Mouse (Mus musculus): ENCODE data around the gene Matn4. TPM values are rescaled to one million over a fixed set of nuclear protein-coding genes. Genes with fewer than 3 reads are reported as not detected.

Matn4 gene
- polyA plus RNA-seq (2015; fragmentation: Nextera tagmentation; extraction: Ambion mirVana), result 6.4 and 8.9 TPM in 2 replicates

DNA sequence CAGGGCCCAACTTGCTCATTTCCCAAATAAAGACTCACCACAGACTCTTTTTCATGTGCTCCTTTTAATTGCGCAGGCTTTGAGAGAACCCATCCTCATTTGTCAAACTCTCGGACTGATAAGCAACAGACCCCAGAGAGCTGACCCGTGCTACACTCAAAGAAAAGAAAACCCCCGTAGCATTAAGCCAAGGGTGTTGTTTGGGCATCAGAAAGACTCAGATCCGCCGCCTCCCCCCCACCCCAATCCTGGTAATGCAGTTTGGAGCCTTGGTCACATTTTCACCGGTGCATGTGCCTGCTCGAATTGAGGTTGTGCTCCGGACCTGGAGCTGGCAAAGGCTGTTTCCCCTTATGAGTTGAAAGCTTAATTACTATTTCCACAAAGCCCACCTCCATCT, at the start of gene Matn4:
TSS of gene Matn4 (minus strand) at position 101 of the 400 bp plus-strand sequence.
- Histone ChIP-seq H3K27me3 (ENCODE audit: control insufficient read depth, insufficient read depth, low read length) (peaks cover 69% of the 10 kb centered on the region), H3K27ac (ENCODE audit: low read length) (no peak within 1 kb of the TSS)

DNA sequence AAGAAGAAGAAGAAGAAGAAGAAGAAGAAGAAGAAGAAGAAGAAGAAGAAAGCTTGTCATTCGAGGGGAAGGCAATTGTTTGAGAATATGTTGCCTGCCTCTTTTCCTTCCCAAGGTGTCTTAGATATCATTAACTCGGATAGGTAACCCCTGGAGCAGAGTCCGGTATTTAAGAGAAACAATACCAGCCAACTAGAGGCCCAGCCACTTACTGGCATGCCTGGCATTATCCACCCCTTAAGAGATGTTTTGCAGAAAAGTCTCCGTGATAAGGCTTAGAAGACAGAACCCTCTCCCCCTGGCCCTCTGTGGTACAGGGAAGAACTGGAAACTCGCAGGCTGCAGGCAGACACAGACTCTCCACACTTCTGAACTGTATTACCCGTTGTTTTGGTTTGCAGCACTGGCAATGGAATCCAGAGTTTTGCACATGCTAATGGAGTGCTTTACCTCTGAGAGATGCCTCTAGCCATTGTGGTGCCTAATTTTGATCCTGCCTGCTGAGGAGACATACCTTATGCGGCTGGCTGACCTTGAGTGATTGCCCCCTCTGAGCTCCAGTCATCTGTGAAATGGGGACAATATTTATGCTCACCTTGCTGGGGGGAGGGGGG, 49.0 kb upstream of the Matn4 start:
- Histone ChIP-seq H3K4me1 (ENCODE audit: control insufficient read depth, insufficient read depth, low read length) (peaks cover 33% of the 10 kb centered on the region), H3K9ac (ENCODE audit: low read length) (no peak overlapping the region), H3K36me3 (ENCODE audit: control insufficient read depth, insufficient read depth, low read length) (no peaks in the 10 kb centered on the region), H3K27me3 (ENCODE audit: control insufficient read depth, insufficient read depth, low read length) (no peaks in the 10 kb centered on the region), H3K4me3 (replicated peaks; ENCODE audit: low read length) (no peak overlapping the region), H3K4me2 (ENCODE audit: low read depth, low read length) (no peak overlapping the region), H3K9me3 (replicated peaks; ENCODE audit: control insufficient read depth, low read length) (no peaks in the 10 kb centered on the region), H3K27ac (ENCODE audit: low read length) (peak overlapping the region; percentile 92; the same call in 1 of the 2 replicates)
- no peak for ATAC-seq (ENCODE audit: insufficient read depth, low FRiP score)
- WGBS, result 63% methylated on average over 7 of the region's 7 CpGs

More for the DNA sequence above, at the start of gene Matn4:
- Histone ChIP-seq H3K36me3 (ENCODE audit: control insufficient read depth, insufficient read depth, low read length) (no peaks in the 10 kb centered on the region), H3K4me1 (ENCODE audit: control insufficient read depth, insufficient read depth, low read length) (peaks cover 9% of the 10 kb centered on the region; the same call in 1 of the 2 replicates), H3K4me2 (ENCODE audit: low read depth, low read length) (peak within 1 kb of the TSS; percentile 73), H3K9ac (ENCODE audit: low read length) (peak within 1 kb of the TSS; percentile 49), H3K4me3 (replicated peaks; ENCODE audit: low read length) (peak within 1 kb of the TSS; percentile 43), H3K9me3 (replicated peaks; ENCODE audit: control insufficient read depth, low read length) (no peaks in the 10 kb centered on the region)
- no peak for ATAC-seq (ENCODE audit: insufficient read depth, low FRiP score)
- 10% methylated on average over 9 of the region's 9 CpGs for WGBS

DNA sequence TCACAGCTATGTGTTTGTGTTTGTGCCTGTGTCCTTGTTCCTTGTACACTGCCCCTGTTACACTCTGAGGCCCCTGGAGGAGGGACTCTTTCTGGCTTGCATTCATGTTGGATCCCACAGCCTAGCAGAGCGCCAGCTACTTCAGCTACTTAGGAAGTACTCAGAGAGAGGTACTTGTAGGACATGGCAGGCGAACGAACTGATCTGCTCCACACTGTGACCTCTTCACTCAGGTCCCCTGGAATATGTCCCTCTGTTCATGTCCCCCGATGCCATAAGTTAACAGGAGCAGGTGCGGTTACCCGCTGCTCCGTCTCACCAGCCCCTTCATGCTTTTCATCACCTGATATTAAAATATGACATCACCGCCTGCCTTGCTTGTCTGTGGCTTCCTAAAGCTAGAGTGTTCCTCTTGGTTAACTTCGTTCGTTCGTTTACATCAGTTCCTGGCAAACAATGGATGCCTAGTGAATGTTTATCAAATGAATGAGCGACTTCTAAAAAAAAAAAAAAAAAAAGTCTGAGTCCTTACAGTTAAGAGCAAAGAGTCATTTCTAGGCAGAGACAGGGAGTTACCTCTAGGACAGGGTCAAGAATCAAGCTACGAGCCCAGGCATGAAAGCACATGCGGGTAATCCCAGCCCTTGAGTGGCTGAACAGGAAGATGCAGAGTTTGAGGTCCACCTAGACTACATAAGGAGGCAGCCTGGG, 48.2 kb upstream of the Matn4 start:
- no peak overlapping the region for H3K27ac ChIP-seq (ENCODE audit: low read length)
- no peak for ATAC-seq (ENCODE audit: insufficient read depth, low FRiP score)
- 56% methylated on average over 14 of the region's 14 CpGs for WGBS

DNA sequence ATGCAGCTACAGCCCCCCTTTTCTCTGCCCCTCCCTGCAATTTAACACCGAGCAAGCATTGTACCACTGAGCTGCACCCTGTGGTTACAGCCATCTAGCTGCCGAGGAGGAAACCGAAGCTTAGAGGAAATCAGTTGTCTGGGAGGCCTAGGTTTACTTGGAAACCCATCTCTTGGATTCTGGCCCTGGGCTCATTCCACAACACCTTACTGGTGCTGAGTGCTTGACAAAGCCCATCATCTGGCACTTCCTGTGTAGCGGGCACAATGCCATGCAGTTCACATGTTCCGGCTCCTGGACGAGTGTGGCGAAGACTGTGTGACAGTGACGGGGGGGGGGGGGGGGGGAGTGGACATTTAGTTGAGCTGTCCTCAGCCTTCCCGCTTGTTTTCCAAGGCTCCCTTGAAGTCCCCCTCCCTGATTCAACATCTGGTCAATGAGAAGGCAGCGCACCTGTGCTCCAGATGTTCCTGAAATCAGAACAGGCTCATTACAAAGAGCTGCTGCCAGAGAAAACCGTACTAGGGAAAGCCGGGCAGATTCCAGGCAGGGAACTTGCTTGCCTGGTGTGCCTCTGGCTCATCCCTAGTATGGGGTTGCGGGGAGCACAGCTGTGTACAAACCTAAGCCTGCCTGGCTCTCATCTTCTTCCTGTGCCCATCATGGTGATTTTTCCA, 47.2 kb upstream of the Matn4 start:
- H3K4me1 ChIP-seq (ENCODE audit: control insufficient read depth, insufficient read depth, low read length), result peaks cover 36% of the 10 kb centered on the region
- no peaks in the 10 kb centered on the region for H3K9me3 ChIP-seq (replicated peaks; ENCODE audit: control insufficient read depth, low read length)
- 49% methylated on average over 13 of the region's 13 CpGs for WGBS
- H3K4me3 ChIP-seq (replicated peaks; ENCODE audit: low read length), result no peak overlapping the region
- H3K27me3 ChIP-seq (ENCODE audit: control insufficient read depth, insufficient read depth, low read length), result no peaks in the 10 kb centered on the region
- no peak overlapping the region for H3K27ac ChIP-seq (ENCODE audit: low read length)
- ATAC-seq (ENCODE audit: insufficient read depth, low FRiP score), result no peak
- H3K36me3 ChIP-seq (ENCODE audit: control insufficient read depth, insufficient read depth, low read length), result no peaks in the 10 kb centered on the region
- H3K9ac ChIP-seq (ENCODE audit: low read length), result no peak overlapping the region
- no peak overlapping the region for H3K4me2 ChIP-seq (ENCODE audit: low read depth, low read length)

More for the DNA sequence above, 48.2 kb upstream of the Matn4 start:
- Histone ChIP-seq H3K27me3 (ENCODE audit: control insufficient read depth, insufficient read depth, low read length) (no peaks in the 10 kb centered on the region), H3K4me3 (replicated peaks; ENCODE audit: low read length) (no peak overlapping the region), H3K9me3 (replicated peaks; ENCODE audit: control insufficient read depth, low read length) (no peaks in the 10 kb centered on the region), H3K4me2 (ENCODE audit: low read depth, low read length) (no peak overlapping the region), H3K4me1 (ENCODE audit: control insufficient read depth, insufficient read depth, low read length) (peaks cover 36% of the 10 kb centered on the region), H3K36me3 (ENCODE audit: control insufficient read depth, insufficient read depth, low read length) (no peaks in the 10 kb centered on the region), H3K9ac (ENCODE audit: low read length) (no peak overlapping the region; the same call in 1 of the 2 replicates)

DNA sequence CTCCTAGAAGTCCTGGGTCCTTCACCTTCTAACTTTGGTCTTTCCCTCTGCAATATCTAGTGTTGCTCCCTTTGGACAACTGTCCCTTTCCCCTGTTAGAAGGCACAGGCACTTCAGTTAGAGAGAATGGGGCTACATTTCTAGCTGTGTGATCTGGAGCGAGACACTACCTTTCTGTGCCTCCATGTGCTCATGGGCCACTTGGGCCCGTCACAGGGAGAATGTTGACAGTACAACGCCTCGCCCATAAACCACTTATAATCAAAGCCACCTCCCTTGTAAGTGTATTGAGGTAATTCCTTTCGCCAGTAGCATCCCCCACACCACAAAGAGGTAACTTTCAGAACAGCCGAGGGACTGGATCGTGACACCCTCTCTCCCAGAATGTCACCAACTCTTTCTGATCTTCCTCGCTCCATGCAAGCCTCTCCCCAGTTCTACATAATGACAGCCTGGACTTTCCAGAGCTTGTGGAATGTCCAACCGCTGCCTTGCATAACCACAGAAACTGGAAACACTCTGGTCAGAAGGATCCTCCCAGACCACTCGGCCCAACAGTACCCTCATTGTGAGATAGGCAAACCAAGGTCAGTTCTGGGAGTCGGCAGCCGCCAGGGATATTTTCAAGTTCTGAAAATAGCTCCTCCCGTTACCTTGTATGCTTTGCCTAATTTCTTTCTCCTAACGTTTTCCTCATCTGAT, 44.5 kb upstream of the Matn4 start:
- Histone ChIP-seq H3K27me3 (ENCODE audit: control insufficient read depth, insufficient read depth, low read length) (no peaks in the 10 kb centered on the region), H3K9ac (ENCODE audit: low read length) (no peak overlapping the region), H3K9me3 (replicated peaks; ENCODE audit: control insufficient read depth, low read length) (no peaks in the 10 kb centered on the region), H3K36me3 (ENCODE audit: control insufficient read depth, insufficient read depth, low read length) (no peaks in the 10 kb centered on the region), H3K4me3 (replicated peaks; ENCODE audit: low read length) (no peak overlapping the region), H3K4me2 (ENCODE audit: low read depth, low read length) (no peak overlapping the region), H3K27ac (ENCODE audit: low read length) (no peak overlapping the region), H3K4me1 (ENCODE audit: control insufficient read depth, insufficient read depth, low read length) (peaks cover 16% of the 10 kb centered on the region)
- 71% methylated on average over 14 of the region's 14 CpGs for WGBS
- no peak for ATAC-seq (ENCODE audit: insufficient read depth, low FRiP score)

DNA sequence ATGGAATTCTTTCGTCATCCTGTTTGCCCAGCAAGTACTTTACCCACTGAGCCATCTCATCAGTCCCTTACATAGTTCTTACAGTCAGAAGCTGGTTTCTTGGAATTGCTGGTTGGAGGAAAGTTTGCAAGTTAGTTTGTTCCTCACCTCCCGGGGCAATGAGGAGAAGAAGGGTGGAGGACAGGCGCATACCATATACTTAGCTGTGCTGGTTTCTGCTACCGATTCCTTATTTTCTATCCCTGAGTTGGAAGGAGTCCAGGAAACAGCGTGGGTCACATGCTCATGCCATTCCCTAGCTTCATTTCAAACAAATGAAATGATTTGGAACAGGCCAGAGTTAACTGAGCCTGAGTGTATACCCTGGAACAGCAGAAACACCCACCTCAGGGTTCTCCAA, 44.0 kb upstream of the Matn4 start:
- Histone ChIP-seq H3K4me2 (ENCODE audit: low read depth, low read length) (no peak overlapping the region), H3K27me3 (ENCODE audit: control insufficient read depth, insufficient read depth, low read length) (no peaks in the 10 kb centered on the region), H3K4me3 (replicated peaks; ENCODE audit: low read length) (no peak overlapping the region), H3K27ac (ENCODE audit: low read length) (no peak overlapping the region), H3K9ac (ENCODE audit: low read length) (no peak overlapping the region), H3K36me3 (ENCODE audit: control insufficient read depth, insufficient read depth, low read length) (no peaks in the 10 kb centered on the region), H3K9me3 (replicated peaks; ENCODE audit: control insufficient read depth, low read length) (no peaks in the 10 kb centered on the region), H3K4me1 (ENCODE audit: control insufficient read depth, insufficient read depth, low read length) (peaks cover 12% of the 10 kb centered on the region)
- WGBS, result 65% methylated on average over 5 of the region's 5 CpGs
- ATAC-seq (ENCODE audit: insufficient read depth, low FRiP score), result no peak

DNA sequence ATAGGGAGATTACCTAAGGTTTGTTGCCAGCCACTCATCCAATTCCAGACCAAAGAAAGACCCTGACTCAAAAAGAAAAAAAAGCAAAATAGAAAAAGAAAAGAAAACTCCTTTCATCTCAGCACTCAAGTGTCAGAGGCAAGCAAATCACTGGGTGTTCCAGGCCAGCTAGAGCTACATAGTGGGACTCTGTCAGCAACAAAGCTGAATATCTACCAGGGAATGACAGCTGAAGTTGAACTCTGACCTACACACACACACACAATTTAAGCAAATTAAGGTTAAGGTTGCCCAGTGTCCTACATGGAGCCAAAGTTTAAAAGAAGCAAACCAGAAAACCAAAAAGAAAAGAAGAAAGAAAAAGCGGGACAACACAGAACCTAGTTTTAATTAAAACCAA, 43.2 kb upstream of the Matn4 start:
- Histone ChIP-seq H3K4me2 (ENCODE audit: low read depth, low read length) (no peak overlapping the region), H3K27ac (ENCODE audit: low read length) (no peak overlapping the region), H3K4me1 (ENCODE audit: control insufficient read depth, insufficient read depth, low read length) (peaks cover 15% of the 10 kb centered on the region), H3K9me3 (replicated peaks; ENCODE audit: control insufficient read depth, low read length) (no peaks in the 10 kb centered on the region), H3K4me3 (replicated peaks; ENCODE audit: low read length) (no peak overlapping the region), H3K36me3 (ENCODE audit: control insufficient read depth, insufficient read depth, low read length) (no peaks in the 10 kb centered on the region), H3K27me3 (ENCODE audit: control insufficient read depth, insufficient read depth, low read length) (no peaks in the 10 kb centered on the region), H3K9ac (ENCODE audit: low read length) (no peak overlapping the region)
- no peak for ATAC-seq (ENCODE audit: insufficient read depth, low FRiP score)
- 81% methylated on average over 1 of the region's 1 CpGs for WGBS

DNA sequence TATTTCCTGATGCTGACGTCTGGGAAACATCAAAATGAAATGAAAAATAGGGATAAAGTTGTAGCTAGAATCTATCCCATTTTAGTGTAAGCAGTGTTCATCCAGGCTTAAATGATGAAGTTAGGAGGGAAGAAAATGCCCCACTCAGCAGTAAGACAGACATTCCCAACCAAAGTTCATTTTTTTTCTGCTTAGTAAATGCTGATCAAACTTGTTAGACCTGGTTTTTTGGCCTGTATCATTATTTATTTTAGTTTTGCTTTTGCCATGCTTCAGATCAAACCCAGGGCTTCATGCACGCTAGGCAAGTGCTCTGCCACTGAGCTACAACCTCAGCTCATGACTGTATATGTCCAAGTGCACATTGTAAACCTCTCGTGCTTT, 41.1 kb upstream of the Matn4 start:
- no peaks in the 10 kb centered on the region for H3K36me3 ChIP-seq (ENCODE audit: control insufficient read depth, insufficient read depth, low read length)
- no peaks in the 10 kb centered on the region for H3K9me3 ChIP-seq (replicated peaks; ENCODE audit: control insufficient read depth, low read length)
- H3K27me3 ChIP-seq (ENCODE audit: control insufficient read depth, insufficient read depth, low read length), result no peaks in the 10 kb centered on the region
- no peak overlapping the region for H3K4me3 ChIP-seq (replicated peaks; ENCODE audit: low read length)
- WGBS, result 70% methylated on average over 3 of the region's 3 CpGs
- H3K9ac ChIP-seq (ENCODE audit: low read length), result no peak overlapping the region
- H3K4me1 ChIP-seq (ENCODE audit: control insufficient read depth, insufficient read depth, low read length), result peaks cover 23% of the 10 kb centered on the region
- H3K4me2 ChIP-seq (ENCODE audit: low read depth, low read length), result no peak overlapping the region
- no peak overlapping the region for H3K27ac ChIP-seq (ENCODE audit: low read length)
- no peak for ATAC-seq (ENCODE audit: insufficient read depth, low FRiP score)
